Mouse (Mus musculus): ENCODE measurements around the gene Pgpep1.

Pgpep1 gene

GRCm38 (mm10) chr8:70606780-70607602, 53.2 kb downstream of the Pgpep1 start:
- DNase-seq: no peak

- no peak for DNase-seq
Observed at GRCm38 (mm10) chr8:70605871-70606779, 54.1 kb downstream of the Pgpep1 start.

- no peak for DNase-seq
Observed at GRCm38 (mm10) chr8:70604558-70604957, 55.6 kb downstream of the Pgpep1 start.

- no peak for DNase-seq
Observed at GRCm38 (mm10) chr8:70602139-70602811, 57.9 kb downstream of the Pgpep1 start.

- peak; percentile 91 for DNase-seq
Observed at GRCm38 (mm10) chr8:70601271-70601649, 58.9 kb downstream of the Pgpep1 start.

- peak; percentile 75 for DNase-seq
Observed at GRCm38 (mm10) chr8:70600473-70601270, 59.5 kb downstream of the Pgpep1 start.

GRCm38 (mm10) chr8:70599507-70600290, 60.5 kb downstream of the Pgpep1 start:
- no peak for DNase-seq

- DNase-seq: peak; percentile 46
Observed at GRCm38 (mm10) chr8:70598722-70599121, 61.5 kb downstream of the Pgpep1 start.

- peak; percentile 89 for DNase-seq
Observed at GRCm38 (mm10) chr8:70598283-70598682, 61.9 kb downstream of the Pgpep1 start.

- DNase-seq: no peak
Observed at GRCm38 (mm10) chr8:70597417-70598272, 62.5 kb downstream of the Pgpep1 start.

GRCm38 (mm10) chr8:70596775-70597416, 63.3 kb downstream of the Pgpep1 start:
- no peak for DNase-seq
